ENCODE assay signal across 8 mouse cellular contexts in genomic region chr2:94245305-94245959, GRCm38 (mm10).
DNase-seq lines count a peak whose midpoint lies in the region; ATAC-seq lines count a peak whose summit lies in the region.

No protein-coding gene starts in this region.

- peak; percentile 94 for ATAC-seq in common myeloid progenitor, adult 5-6 weeks (replicated peaks; ENCODE audit: low read depth, poor library complexity, severe bottlenecking)
- peak; percentile 91 for ATAC-seq in megakaryocyte, adult 5-6 weeks (ENCODE audit: poor library complexity, severe bottlenecking)
- ATAC-seq in erythroblast, adult 5-6 weeks (replicated peaks; ENCODE audit: low FRiP score, poor library complexity, severe bottlenecking) = no peak

- peak; percentile 87 for DNase-seq in adipocyte (ENCODE audit: low spot score)
- DNase-seq in gastrocnemius, postnatal 14 days = peak; percentile 67
- DNase-seq in hindlimb bud, embryonic 11.5 days (ENCODE audit: extremely low spot score, low read depth, low spot score) = peak; percentile 91
- peak; percentile 76 for DNase-seq in left cerebral cortex, adult 11 months (ENCODE audit: low spot score)
- peak; percentile 85 to 90 for DNase-seq in right cerebral cortex, adult 2 months (ENCODE audit: low spot score in 2 of 2)

- intact Hi-C loops in gastrocnemius, postnatal 14 days (cut with DNase I; ENCODE audit: low total_unique reads) = loop anchor here (5.0 kb wide), 2 partner anchors 193 to 208 kb away; no protein-coding TSS in a partner anchor
